Mouse (Mus musculus): Measurements from ENCODE around the gene Alox8.

GRCm38 (mm10) chr11:69151004-69151403, 46.6 kb downstream of the Alox8 start:
- TF ChIP-seq EP300 (IDR thresholded peaks at IDR 0.05; ENCODE audit: low read length): no peak
- TF ChIP-seq NELFE (IDR thresholded peaks at IDR 0.05; ENCODE audit: low read depth, low read length): no peak
- no peak for TF ChIP-seq MAX (IDR thresholded peaks at IDR 0.05; ENCODE audit: low read length)
- no peak for TF ChIP-seq POLR2A (IDR thresholded peaks at IDR 0.05; ENCODE audit: low read depth, low read length)

Data from CH12.LX (cell line).